8 mouse cellular contexts compared by ENCODE assay signal in the genomic region with DNA sequence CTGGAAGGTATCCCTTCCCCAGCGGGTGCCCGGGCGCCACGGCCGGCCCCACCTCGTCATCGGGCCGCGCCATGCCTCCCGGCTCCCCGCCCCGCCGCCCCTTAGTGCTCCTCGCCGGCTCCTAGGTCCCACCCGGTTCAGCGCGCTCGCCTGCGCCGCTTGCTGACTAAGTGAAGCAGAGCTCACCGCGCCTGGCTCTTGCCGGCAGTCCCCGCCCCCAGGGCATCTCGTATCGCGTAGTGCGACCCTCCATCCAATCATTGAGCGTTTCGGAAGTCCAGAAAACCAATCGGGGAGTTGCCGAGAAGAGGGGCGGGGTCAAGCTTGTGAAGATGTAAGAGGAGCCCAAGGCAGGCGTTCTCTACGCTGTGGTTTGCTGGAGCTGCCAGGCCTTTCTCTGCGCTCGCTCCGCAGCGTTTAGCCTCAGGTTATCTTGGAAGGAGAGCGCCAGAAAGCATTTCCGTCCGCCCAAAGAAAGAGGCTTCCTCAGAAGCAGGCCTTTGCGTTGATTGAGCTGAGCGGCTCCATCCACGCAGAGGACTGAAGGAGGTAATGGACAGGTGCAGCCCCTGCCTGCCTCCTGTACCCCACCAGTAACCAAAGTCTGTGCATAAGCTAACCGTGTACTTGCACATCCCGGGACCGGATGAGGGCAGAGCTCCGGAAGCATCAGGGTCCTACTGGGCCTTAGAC. TPM values are rescaled to one million over a fixed set of nuclear protein-coding genes. Genes with fewer than 3 reads are reported as not detected.
DNase-seq lines count a peak whose midpoint lies in the region; ATAC-seq and TF ChIP-seq lines count a peak whose summit lies in the region.

A gene (minus strand): TSS at position 138 of the 693 bp plus-strand sequence.

- no peaks in the 10 kb centered on the region for H3K4me1 ChIP-seq in ES-Bruce4 (ENCODE audit: control insufficient read depth, insufficient read depth, low read length)
- peaks cover 20% of the 10 kb centered on the region for H3K4me1 ChIP-seq in forebrain, embryonic 13.5 days
- H3K4me1 ChIP-seq in liver, postnatal 0 days (ENCODE audit: insufficient read depth): peaks cover 14% of the 10 kb centered on the region
- H3K4me1 ChIP-seq in neural tube, embryonic 14.5 days (ENCODE audit: control insufficient read depth, insufficient read depth, low read length): peaks cover 15% of the 10 kb centered on the region; the same call in 1 of the 2 replicates

- H3K9me3 ChIP-seq in ES-Bruce4 (replicated peaks; ENCODE audit: control insufficient read depth, insufficient read depth, low read length, poor library complexity, severe bottlenecking): no peaks in the 10 kb centered on the region
- H3K9me3 ChIP-seq in forebrain, embryonic 13.5 days (replicated peaks): no peaks in the 10 kb centered on the region
- no peaks in the 10 kb centered on the region for H3K9me3 ChIP-seq in liver, postnatal 0 days (ENCODE audit: low read length)
- H3K9me3 ChIP-seq in neural tube, embryonic 14.5 days (ENCODE audit: control insufficient read depth, low read length): no peaks in the 10 kb centered on the region

- TF ChIP-seq CTCF in ES-Bruce4 (IDR thresholded peaks at IDR 0.05; ENCODE audit: low read depth, low read length): no peak
- peak; percentile 44 for TF ChIP-seq CTCF in liver, postnatal 0 days (IDR thresholded peaks at IDR 0.05; ENCODE audit: low read depth)

- peak within 1 kb of the TSS; percentile 56 for H3K9ac ChIP-seq in ES-Bruce4 (ENCODE audit: low read depth, poor library complexity, severe bottlenecking)
- peak within 1 kb of the TSS; percentile 90 for H3K9ac ChIP-seq in forebrain, embryonic 13.5 days
- H3K9ac ChIP-seq in liver, postnatal 0 days (replicated peaks): peak within 1 kb of the TSS; percentile 84
- peak within 1 kb of the TSS; percentile 92 for H3K9ac ChIP-seq in neural tube, embryonic 14.5 days (replicated peaks; ENCODE audit: low read depth, low read length)

- peak within 1 kb of the TSS; percentile 89 for H3K27ac ChIP-seq in ES-Bruce4 (ENCODE audit: insufficient read depth, low read length)
- H3K27ac ChIP-seq in forebrain, embryonic 13.5 days: peak within 1 kb of the TSS; percentile 87
- peak within 1 kb of the TSS; percentile 77 for H3K27ac ChIP-seq in liver, postnatal 0 days (ENCODE audit: low read depth)
- peak within 1 kb of the TSS; percentile 92 for H3K27ac ChIP-seq in neural tube, embryonic 14.5 days (ENCODE audit: low read depth, low read length)

- peak; percentile 98 for ATAC-seq in cerebellum, adult (ENCODE audit: insufficient number of reproducible peaks, low FRiP score, low TSS enrichment)
- peak; percentile 100 for ATAC-seq in forebrain, embryonic 13.5 days
- ATAC-seq in liver, postnatal 0 days: peak; percentile 99
- ATAC-seq in neural tube, embryonic 14.5 days (ENCODE audit: low read depth): peak; percentile 99

- DNase-seq in heart, postnatal 10 days: peak; percentile 99
- peak; percentile 96 for DNase-seq in large intestine, adult 2 months (ENCODE audit: low read depth, low spot score)
- peak; percentile 98 for DNase-seq in liver, postnatal 0 days
- peak; percentile 98 for DNase-seq in testis, postnatal 10 days (ENCODE audit: low spot score)

- under 1% methylated on average over 42 of the region's 50 CpGs for WGBS in forebrain, embryonic 13.5 days
- under 1% methylated on average over 50 of the region's 50 CpGs for WGBS in large intestine, adult 2 months
- under 1% methylated on average over 49 of the region's 50 CpGs for WGBS in liver, postnatal 0 days (ENCODE audit: insufficient replicate concordance)
- WGBS in neural tube, embryonic 14.5 days: under 1% methylated on average over 46 of the region's 50 CpGs

- peak; percentile 83 for TF ChIP-seq POLR2A in ES-Bruce4 (IDR thresholded peaks at IDR 0.05; ENCODE audit: insufficient read depth, low read length)

- H3K4me2 ChIP-seq in forebrain, embryonic 13.5 days: peak within 1 kb of the TSS; percentile 99
- peak within 1 kb of the TSS; percentile 100 for H3K4me2 ChIP-seq in liver, postnatal 0 days (ENCODE audit: low read depth, low read length)
- peak within 1 kb of the TSS; percentile 89 for H3K4me2 ChIP-seq in neural tube, embryonic 14.5 days (ENCODE audit: low read depth, low read length)

- 0 out of 2 replicates have a peak, but pooled peaks cover 2% of the 10 kb centered on the region for H3K36me3 ChIP-seq in ES-Bruce4 (ENCODE audit: control insufficient read depth, insufficient read depth, low read length, poor library complexity, severe bottlenecking)
- H3K36me3 ChIP-seq in forebrain, embryonic 13.5 days (ENCODE audit: poor library complexity, severe bottlenecking): peaks cover 8% of the 10 kb centered on the region; the same call in 1 of the 2 replicates
- H3K36me3 ChIP-seq in liver, postnatal 0 days (replicated peaks; ENCODE audit: insufficient read depth, low read length): 0 out of 2 replicates have a peak, but pooled peaks cover 2% of the 10 kb centered on the region
- H3K36me3 ChIP-seq in neural tube, embryonic 14.5 days (ENCODE audit: control insufficient read depth, insufficient read depth, low read length): no peaks in the 10 kb centered on the region

- 0 out of 2 replicates have a peak, but pooled peaks have one; percentile 20 for TF ChIP-seq EP300 in ES-Bruce4 (IDR thresholded peaks at IDR 0.05; ENCODE audit: insufficient read depth, low read depth, low read length)
- TF ChIP-seq EP300 in liver, postnatal 0 days (IDR thresholded peaks at IDR 0.05; ENCODE audit: low read depth): no peak

- intact Hi-C loops in heart, postnatal 10 days (cut with DNase I): no loop called here

- no peaks in the 10 kb centered on the region for H3K27me3 ChIP-seq in ES-Bruce4 (ENCODE audit: control insufficient read depth, insufficient read depth, low read length, poor library complexity, severe bottlenecking)
- H3K27me3 ChIP-seq in forebrain, embryonic 13.5 days: no peaks in the 10 kb centered on the region
- H3K27me3 ChIP-seq in liver, postnatal 0 days (ENCODE audit: insufficient read depth, low read length): no peaks in the 10 kb centered on the region
- H3K27me3 ChIP-seq in neural tube, embryonic 14.5 days (ENCODE audit: control insufficient read depth, insufficient read depth, low read length): no peaks in the 10 kb centered on the region

- H3K4me3 ChIP-seq in ES-Bruce4 (ENCODE audit: low read depth, low read length): peak within 1 kb of the TSS; percentile 87
- H3K4me3 ChIP-seq in forebrain, embryonic 13.5 days: peak within 1 kb of the TSS; percentile 79
- peak within 1 kb of the TSS; percentile 76 for H3K4me3 ChIP-seq in liver, postnatal 0 days (ENCODE audit: low read depth, low read length)
- peak within 1 kb of the TSS; percentile 83 for H3K4me3 ChIP-seq in neural tube, embryonic 14.5 days (ENCODE audit: low read depth, low read length)

RNA-seq across cellular contexts. Expression of the gene that starts here (rescaled TPM):
- 8.3 and 10.0 TPM in 2 replicates for polyA plus RNA-seq in ES-Bruce4 (2011; ENCODE audit: insufficient read depth, insufficient read length, low read depth, missing spikeins)
- 6.4 and 8.0 TPM in 2 replicates for polyA plus RNA-seq in forebrain, embryonic 13.5 days (2015; fragmentation: Nextera tagmentation; extraction: Ambion mirVana)
- total RNA-seq in heart, postnatal 10 days (2021): 10 to 100 TPM in 1 of 2 experiments, 1 to 10 TPM in 1; 8.8 to 10.3 TPM
- polyA plus RNA-seq in large intestine, adult 2 months (2012; rRNA removed): 8.1 and 26.4 TPM in 2 replicates
- 2.6 and 3.0 TPM in 2 replicates for polyA plus RNA-seq in liver, postnatal 0 days (2015; fragmentation: Nextera tagmentation; extraction: Ambion mirVana)
- polyA plus RNA-seq in neural tube, embryonic 14.5 days (2014; fragmentation: Nextera tagmentation; extraction: Ambion mirVana): 12.1 and 12.3 TPM in 2 replicates

Comparison
In these comparisons a context has a peak if more than half of its experiments do, and no peak if none do; other contexts are left out.
1. Peak in every context shown above with its lines: DNase-seq, ATAC-seq, H3K4me3 ChIP-seq and H3K27ac ChIP-seq.